Mouse (Mus musculus): ENCODE results near the gene Unc13b. TPM values are rescaled to one million over a fixed set of nuclear protein-coding genes. Genes with fewer than 3 reads are reported as not detected.
"Not testable (repeated sequence)": the region's sequence is repeated elsewhere in the genome, so short reads cannot be mapped to it uniquely, and the experiment has no call there.

Gene Unc13b
- polyA plus RNA-seq, 1 experiment, result 0.42 TPM

GRCm38 (mm10) chr4:43116249-43116648 lies 57.5 kb downstream of the Unc13b start:
- H3K4me3 ChIP-seq, result no peak overlapping the region
- H3K36me3 ChIP-seq (ENCODE audit: control insufficient read depth, insufficient read depth), result no peaks in the 10 kb centered on the region
- TF ChIP-seq MYOG (IDR thresholded peaks at IDR 0.05; ENCODE audit: control insufficient read depth in 1 of 3, insufficient read depth in 1 of 3, insufficient read length in 2 of 3, low read depth in 2 of 3) (no peak), TCF12 (IDR thresholded peaks at IDR 0.05; ENCODE audit: insufficient read depth, poor library complexity, severe bottlenecking) (no peak), USF1 (IDR thresholded peaks at IDR 0.05; ENCODE audit: low read depth) (no peak), MYOD1 (IDR thresholded peaks at IDR 0.05; ENCODE audit: control insufficient read depth in 1 of 3, insufficient read length in 2 of 3, low read depth in 2 of 3) (no peak), E2F4 (IDR thresholded peaks at IDR 0.05; ENCODE audit: insufficient read depth) (no peak), POLR2AphosphoS2 (IDR thresholded peaks at IDR 0.05; ENCODE audit: insufficient read length, low read depth) (no peak), MAX (IDR thresholded peaks at IDR 0.05; ENCODE audit: low read depth) (no peak), POLR2A (IDR thresholded peaks at IDR 0.05; ENCODE audit: insufficient read length, low read depth) (no peak), CEBPB (IDR thresholded peaks at IDR 0.05; ENCODE audit: insufficient read depth, poor library complexity, severe bottlenecking) (no peak), TCF3 (IDR thresholded peaks at IDR 0.05; ENCODE audit: insufficient read length, low read depth) (no peak)
- H3K4me2 ChIP-seq (ENCODE audit: low read depth), result no peak overlapping the region
- H3K79me2 ChIP-seq (ENCODE audit: control insufficient read depth, insufficient read depth), result no peaks in the 10 kb centered on the region
- no peak overlapping the region for H3ac ChIP-seq (ENCODE audit: control insufficient read depth, insufficient read length)
- peaks cover 6% of the 10 kb centered on the region for H3K27me3 ChIP-seq (ENCODE audit: control insufficient read depth, insufficient read depth, insufficient read length)

DNA sequence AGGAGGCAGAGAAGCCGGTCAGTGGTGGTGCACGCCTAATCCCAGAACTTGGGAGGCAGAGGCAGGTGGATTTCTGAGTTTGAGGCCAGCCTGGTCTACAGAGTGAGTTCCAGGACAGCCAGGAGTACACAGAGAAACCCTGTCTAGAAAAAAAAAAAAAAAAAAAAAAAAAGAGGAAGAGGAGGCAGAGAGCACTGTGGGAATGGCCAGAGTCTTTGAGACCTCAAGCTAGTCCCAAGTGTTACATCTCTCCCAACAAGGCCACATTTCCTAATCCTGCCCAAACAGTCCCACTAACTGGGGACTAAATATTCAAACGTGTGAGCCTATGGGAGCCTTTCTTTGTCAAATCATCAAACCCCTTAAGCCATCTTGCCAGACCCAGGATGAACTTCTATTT lies 71.0 kb downstream of the Unc13b start:
- H3K79me2 ChIP-seq (ENCODE audit: control insufficient read depth, insufficient read depth), result no peaks in the 10 kb centered on the region
- H3K4me3 ChIP-seq, result no peak overlapping the region
- H3K4me2 ChIP-seq (ENCODE audit: low read depth), result no peak overlapping the region
- H3K36me3 ChIP-seq (ENCODE audit: control insufficient read depth, insufficient read depth), result no peaks in the 10 kb centered on the region
- H3K27me3 ChIP-seq (ENCODE audit: control insufficient read depth, insufficient read depth, insufficient read length), result no peaks in the 10 kb centered on the region
- TF ChIP-seq E2F4 (IDR thresholded peaks at IDR 0.05; ENCODE audit: insufficient read depth) (no peak), USF1 (IDR thresholded peaks at IDR 0.05; ENCODE audit: low read depth) (no peak), REST (IDR thresholded peaks at IDR 0.05; ENCODE audit: insufficient read depth, insufficient read length) (no peak), MYOD1 (IDR thresholded peaks at IDR 0.05; ENCODE audit: control insufficient read depth in 1 of 3, insufficient read length in 2 of 3, low read depth in 2 of 3) (no peak), TCF3 (IDR thresholded peaks at IDR 0.05; ENCODE audit: insufficient read length, low read depth) (no peak), POLR2AphosphoS2 (IDR thresholded peaks at IDR 0.05; ENCODE audit: insufficient read length, low read depth) (no peak), CEBPB (IDR thresholded peaks at IDR 0.05; ENCODE audit: insufficient read depth, poor library complexity, severe bottlenecking) (no peak), POLR2A (IDR thresholded peaks at IDR 0.05; ENCODE audit: insufficient read length, low read depth) (no peak), SRF (IDR thresholded peaks at IDR 0.05; ENCODE audit: control insufficient read depth, insufficient read length, low read depth) (no peak), MAX (IDR thresholded peaks at IDR 0.05; ENCODE audit: low read depth) (no peak), MYOG (IDR thresholded peaks at IDR 0.05; ENCODE audit: control insufficient read depth in 1 of 3, insufficient read depth in 1 of 3, insufficient read length in 2 of 3, low read depth in 2 of 3) (no peak), TCF12 (IDR thresholded peaks at IDR 0.05; ENCODE audit: insufficient read depth, poor library complexity, severe bottlenecking) (no peak)
- H3ac ChIP-seq (ENCODE audit: control insufficient read depth, insufficient read length), result no peak overlapping the region

GRCm38 (mm10) chr4:43142610-43143009 lies 83.9 kb downstream of the Unc13b start:
- peaks cover 4% of the 10 kb centered on the region for H3K27me3 ChIP-seq (ENCODE audit: control insufficient read depth, insufficient read depth, insufficient read length)

DNA sequence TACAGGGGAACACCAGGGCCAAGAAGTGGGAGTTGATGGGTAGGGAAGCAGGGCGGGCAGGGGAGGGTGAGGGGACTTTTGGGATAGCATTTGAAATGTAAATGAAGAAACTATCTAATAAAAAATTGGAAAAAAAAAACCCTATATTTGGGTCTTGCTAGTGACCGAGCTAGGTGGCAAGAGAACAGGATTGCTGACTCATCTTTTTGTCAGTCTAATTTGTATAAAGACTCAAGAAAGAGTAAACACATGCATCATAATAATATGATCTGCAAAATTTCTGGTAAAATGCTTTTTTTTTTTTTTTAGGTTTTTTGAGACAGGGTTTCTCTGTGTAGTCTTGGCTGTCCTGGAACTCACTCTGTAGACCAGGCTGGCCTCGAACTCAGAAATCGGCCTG lies 93.7 kb downstream of the Unc13b start:
- not testable (repeated sequence) for H3K4me3 ChIP-seq; H3K4me2 ChIP-seq (ENCODE audit: low read depth); H3ac ChIP-seq (ENCODE audit: control insufficient read depth, insufficient read length); H3K79me2 ChIP-seq (ENCODE audit: control insufficient read depth, insufficient read depth); H3K36me3 ChIP-seq (ENCODE audit: control insufficient read depth, insufficient read depth); H3K27me3 ChIP-seq (ENCODE audit: control insufficient read depth, insufficient read depth, insufficient read length)

More at GRCm38 (mm10) chr4:43142610-43143009, 83.9 kb downstream of the Unc13b start:
- no peaks in the 10 kb centered on the region for H3K36me3 ChIP-seq (ENCODE audit: control insufficient read depth, insufficient read depth)
- H3K4me2 ChIP-seq (ENCODE audit: low read depth), result no peak overlapping the region
- H3ac ChIP-seq (ENCODE audit: control insufficient read depth, insufficient read length), result no peak overlapping the region
- no peaks in the 10 kb centered on the region for H3K79me2 ChIP-seq (ENCODE audit: control insufficient read depth, insufficient read depth)
- TF ChIP-seq CEBPB (IDR thresholded peaks at IDR 0.05; ENCODE audit: insufficient read depth, poor library complexity, severe bottlenecking) (no peak), MYOG (IDR thresholded peaks at IDR 0.05; ENCODE audit: control insufficient read depth in 1 of 3, insufficient read depth in 1 of 3, insufficient read length in 2 of 3, low read depth in 2 of 3) (no peak), E2F4 (IDR thresholded peaks at IDR 0.05; ENCODE audit: insufficient read depth) (no peak), POLR2AphosphoS2 (IDR thresholded peaks at IDR 0.05; ENCODE audit: insufficient read length, low read depth) (no peak), REST (IDR thresholded peaks at IDR 0.05; ENCODE audit: insufficient read depth, insufficient read length) (no peak), SRF (IDR thresholded peaks at IDR 0.05; ENCODE audit: control insufficient read depth, insufficient read length, low read depth) (no peak), USF1 (IDR thresholded peaks at IDR 0.05; ENCODE audit: low read depth) (no peak)
- no peak overlapping the region for H3K4me3 ChIP-seq

DNA sequence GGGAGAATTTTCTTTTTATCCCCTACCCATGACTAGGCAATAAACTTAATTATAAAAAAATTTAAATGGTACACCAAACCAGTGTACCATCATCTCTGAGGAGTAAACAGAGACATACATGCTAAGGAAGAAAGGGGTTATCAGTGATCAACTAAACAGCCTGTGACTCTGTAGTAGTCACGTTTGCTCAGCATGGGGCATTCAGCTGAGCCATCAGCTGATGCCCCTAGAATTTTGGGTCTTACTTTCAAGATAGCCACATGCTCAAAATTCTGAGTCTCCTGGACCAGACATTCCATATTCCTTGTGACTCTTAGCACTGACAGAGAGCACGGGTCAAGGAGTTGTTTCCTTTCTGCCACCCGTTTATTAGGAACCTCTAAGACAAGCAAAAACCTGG lies 101.3 kb downstream of the Unc13b start:
- Histone ChIP-seq H3K27me3 (ENCODE audit: control insufficient read depth, insufficient read depth, insufficient read length) (peaks cover 8% of the 10 kb centered on the region), H3K4me3 (no peak overlapping the region), H3K36me3 (ENCODE audit: control insufficient read depth, insufficient read depth) (no peaks in the 10 kb centered on the region), H3ac (ENCODE audit: control insufficient read depth, insufficient read length) (no peak overlapping the region), H3K79me2 (ENCODE audit: control insufficient read depth, insufficient read depth) (no peaks in the 10 kb centered on the region), H3K4me2 (ENCODE audit: low read depth) (no peak overlapping the region)
- TF ChIP-seq TCF12 (IDR thresholded peaks at IDR 0.05; ENCODE audit: insufficient read depth, poor library complexity, severe bottlenecking) (no peak), MYOD1 (IDR thresholded peaks at IDR 0.05; ENCODE audit: control insufficient read depth in 1 of 3, insufficient read length in 2 of 3, low read depth in 2 of 3) (no peak), POLR2AphosphoS2 (IDR thresholded peaks at IDR 0.05; ENCODE audit: insufficient read length, low read depth) (no peak), MYOG (IDR thresholded peaks at IDR 0.05; ENCODE audit: control insufficient read depth in 1 of 3, insufficient read depth in 1 of 3, insufficient read length in 2 of 3, low read depth in 2 of 3) (no peak), CEBPB (IDR thresholded peaks at IDR 0.05; ENCODE audit: insufficient read depth, poor library complexity, severe bottlenecking) (no peak)
